Mouse (Mus musculus) kidney, adult 2 months (tissue): ENCODE data around the gene Pmis2. TPM values are rescaled to one million over a fixed set of nuclear protein-coding genes. Genes with fewer than 3 reads are reported as not detected.

ENCODE experiments used
- DNase-seq: peaks from one replicate; pipeline ENCODE4 v3.0.0; 2021
- H3K27ac ChIP-seq: fragments of 200-500 bp; 2 replicates; pipeline ENCODE4 v1.5.1; 2012; ENCODE audit warnings: low read depth, low read length, control low read depth, inconsistent platforms; ENCODE audit not compliant: insufficient read depth
- H3K27me3 ChIP-seq: fragments of 200-500 bp; replicated peaks from 2 replicates; pipeline ENCODE4 v1.6.1; 2012; ENCODE audit warnings: mild to moderate bottlenecking, moderate library complexity, low read length, inconsistent platforms; ENCODE audit not compliant: control insufficient read depth, insufficient read depth
- H3K36me3 ChIP-seq: fragments of 200-500 bp; 2 replicates; pipeline ENCODE4 v1.6.1; 2012; ENCODE audit warnings: mild to moderate bottlenecking, moderate library complexity, low read length, inconsistent platforms; ENCODE audit not compliant: control insufficient read depth, insufficient read depth
- H3K4me1 ChIP-seq: fragments of 200-500 bp; 2 replicates; pipeline ENCODE4 v1.6.1; 2011; ENCODE audit warnings: low read length; ENCODE audit not compliant: control insufficient read depth, insufficient read depth
- H3K4me3 ChIP-seq: fragments of 200-500 bp; 2 replicates; pipeline ENCODE4 v1.5.1; 2011; ENCODE audit warnings: mild to moderate bottlenecking, low read depth, low read length, control low read depth; ENCODE audit not compliant: insufficient read depth
- CTCF ChIP-seq: fragments of 200-500 bp; conservative IDR thresholded peaks from 2 replicates; pipeline ENCODE4 v1.5.1; 2011; ENCODE audit warnings: low read depth, mild to moderate bottlenecking, control low read depth, low read length, moderate library complexity, mixed read lengths; ENCODE audit not compliant: insufficient read depth, insufficient read length
- POLR2A ChIP-seq: fragments of 200-500 bp; IDR thresholded peaks from one replicate; pipeline ENCODE4 v1.6.1; 2011; ENCODE audit warnings: low read depth, low read length, control low read depth
- WGBS: fragments of 180-500 bp; shearing (Covaris S2); methylation state at CpG from one replicate; pipeline ENCODE4 v1.1.7; 2018; 5-methylcytosine and 5-hydroxymethylcytosine counted together
- polyA plus RNA-seq: library from polyadenylated mRNA; depleted of rRNA; stranded (reverse); fragments of >200 nt; gene quantifications from 2 replicates; pipeline ENCODE4 v1.2.3, GENCODE M21; 2012; rRNA removed

Pmis2 gene
- polyA plus RNA-seq, result not detected in 2 replicates

GRCm38 (mm10) chr7:30671480-30671879 lies at the start of gene Pmis2:
TSS of gene Pmis2 (minus strand) at chr7:30671605.
- Histone ChIP-seq H3K4me1 (peaks cover 2% of the 10 kb centered on the region; the same call in 1 of the 2 replicates), H3K27ac (no peak within 1 kb of the TSS), H3K36me3 (no peaks in the 10 kb centered on the region), H3K4me3 (no peak within 1 kb of the TSS), H3K27me3 (no peaks in the 10 kb centered on the region)
- TF ChIP-seq POLR2A (no peak), CTCF (no peak)
- DNase-seq, result no peak
- 74% methylated on average over 9 of the region's 9 CpGs for WGBS

GRCm38 (mm10) chr7:30719669-30720068 lies 48.3 kb upstream of the Pmis2 start:
- Histone ChIP-seq H3K4me3 (no peak overlapping the region), H3K4me1 (no peaks in the 10 kb centered on the region), H3K36me3 (no peaks in the 10 kb centered on the region), H3K27me3 (no peaks in the 10 kb centered on the region), H3K27ac (no peak overlapping the region)
- WGBS, result 91% methylated on average over 5 of the region's 5 CpGs
- TF ChIP-seq POLR2A, result no peak
- TF ChIP-seq CTCF, result no peak
- no peak for DNase-seq

GRCm38 (mm10) chr7:30717716-30718046 lies 46.3 kb upstream of the Pmis2 start:
- Histone ChIP-seq H3K27ac (no peak overlapping the region), H3K36me3 (no peaks in the 10 kb centered on the region), H3K4me3 (no peak overlapping the region), H3K27me3 (no peaks in the 10 kb centered on the region), H3K4me1 (no peaks in the 10 kb centered on the region)
- TF ChIP-seq POLR2A (no peak), CTCF (no peak)
- DNase-seq, result no peak
- WGBS, result 24% methylated on average over 14 of the region's 14 CpGs

- no peak for TF ChIP-seq POLR2A
- TF ChIP-seq CTCF, result no peak
- 7% methylated on average over 43 of the region's 43 CpGs for WGBS
- H3K27ac ChIP-seq, result no peak overlapping the region
- no peaks in the 10 kb centered on the region for H3K4me1 ChIP-seq
- peak; percentile 40 for DNase-seq
- no peaks in the 10 kb centered on the region for H3K27me3 ChIP-seq
- H3K36me3 ChIP-seq, result no peaks in the 10 kb centered on the region
- H3K4me3 ChIP-seq, result 0 out of 2 replicates have a peak overlapping the region, but pooled peaks have one; percentile 15
Measured at GRCm38 (mm10) chr7:30717006-30717715, 45.8 kb upstream of the Pmis2 start.

DNA sequence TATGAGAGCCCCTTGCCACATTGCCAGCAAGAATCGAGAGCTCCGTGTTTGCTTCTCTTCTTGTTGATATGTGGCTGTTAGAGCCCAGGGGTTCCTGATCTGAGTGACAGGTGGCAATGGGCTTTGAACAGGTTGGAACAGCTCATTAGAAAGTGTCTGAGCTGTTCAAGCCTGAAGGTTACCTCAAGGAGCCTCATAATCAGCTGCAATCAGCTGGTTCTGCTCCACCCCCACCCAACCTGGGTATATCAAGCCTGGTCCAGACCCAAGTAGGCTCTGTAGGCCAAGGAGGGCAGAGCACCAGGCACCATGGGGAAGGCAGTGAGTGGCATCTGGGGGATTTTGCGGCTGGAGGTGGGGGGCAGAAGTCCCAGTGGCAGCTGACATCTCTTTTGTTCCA lies 40.5 kb upstream of the Pmis2 start, which contains the start of gene Atp4a:
TSS of gene Atp4a (plus strand) at position 268 of the 400 bp plus-strand sequence.
- Histone ChIP-seq H3K36me3 (no peaks in the 10 kb centered on the region), H3K27me3 (no peaks in the 10 kb centered on the region), H3K4me3 (no peak within 1 kb of the TSS), H3K4me1 (no peaks in the 10 kb centered on the region), H3K27ac (peak within 1 kb of the TSS; percentile 12; the same call in 1 of the 2 replicates)
- DNase-seq, result peak; percentile 44
- TF ChIP-seq CTCF (no peak), POLR2A (no peak)
- WGBS, result 71% methylated on average over 3 of the region's 3 CpGs

- H3K27ac ChIP-seq, result no peak overlapping the region
- DNase-seq, result no peak
- no peaks in the 10 kb centered on the region for H3K4me1 ChIP-seq
- 88% methylated on average over 1 of the region's 1 CpGs for WGBS
- no peak overlapping the region for H3K4me3 ChIP-seq
- TF ChIP-seq POLR2A (no peak), CTCF (no peak)
- H3K27me3 ChIP-seq, result no peaks in the 10 kb centered on the region
- H3K36me3 ChIP-seq, result no peaks in the 10 kb centered on the region
Measured at GRCm38 (mm10) chr7:30707441-30707840, 36.0 kb upstream of the Pmis2 start.

GRCm38 (mm10) chr7:30706214-30706882 lies 34.9 kb upstream of the Pmis2 start:
- H3K27me3 ChIP-seq, result no peaks in the 10 kb centered on the region
- H3K36me3 ChIP-seq, result no peaks in the 10 kb centered on the region
- H3K27ac ChIP-seq, result no peak overlapping the region
- 76% methylated on average over 8 of the region's 8 CpGs for WGBS
- DNase-seq, result no peak
- TF ChIP-seq POLR2A, result no peak
- TF ChIP-seq CTCF, result no peak
- no peaks in the 10 kb centered on the region for H3K4me1 ChIP-seq
- H3K4me3 ChIP-seq, result no peak overlapping the region
